Mouse (Mus musculus) kidney, adult 10 weeks (tissue): Measurements from ENCODE around the gene Mmp7. TPM values are rescaled to one million over a fixed set of nuclear protein-coding genes. Genes with fewer than 3 reads are reported as not detected.

Experiments used
- polyA plus RNA-seq: library from polyadenylated mRNA; stranded (reverse); fragments of 350-450 nt; fragmentation: Illumina TruSeq; extraction: RNeasy Lipid Tissue Mini Kit (QIAGEN cat#74804); gene quantifications from one replicate; pipeline ENCODE4 v1.2.3, GENCODE M21; 2014; ENCODE audit warnings: low read depth, low replicate concordance

The Mmp7 gene
- polyA plus RNA-seq: not detected

DNA sequence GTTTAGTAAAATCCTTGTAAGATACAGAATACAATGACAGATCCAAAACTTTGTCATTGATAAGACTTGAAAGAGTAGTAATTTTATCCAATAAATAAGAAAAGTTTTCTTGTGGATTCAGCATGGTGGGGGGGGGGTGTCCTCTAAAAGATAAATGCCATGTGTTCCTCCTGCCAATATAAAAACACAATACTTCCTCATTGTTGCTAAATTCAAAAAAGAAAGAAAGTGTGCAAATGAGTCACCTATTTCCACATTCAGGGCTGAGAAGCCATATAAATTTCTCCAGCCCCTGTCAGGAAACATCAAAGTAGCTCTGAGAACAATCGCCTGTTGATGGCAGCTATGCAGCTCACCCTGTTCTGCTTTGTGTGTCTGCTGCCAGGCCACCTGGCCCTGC, at the start of gene Mmp7:
Gene Mmp7 (plus strand): TSS at position 301 of the 400 bp plus-strand sequence.

Other genes starting within 250 kb of the Mmp7 start
- 0.97 TPM for gene Mmp3, start 246.3 kb upstream of the Mmp7 start, polyA plus RNA-seq
- gene Mmp10, start 189.7 kb upstream of the Mmp7 start, polyA plus RNA-seq: not detected
- gene Mmp8, start 133.6 kb upstream of the Mmp7 start, polyA plus RNA-seq: not detected
- gene Mmp27, start 120.7 kb upstream of the Mmp7 start, polyA plus RNA-seq: not detected
- gene Mmp20, start 63.9 kb upstream of the Mmp7 start, polyA plus RNA-seq: not detected
- 199 TPM for gene Tmem123, start 72.0 kb downstream of the Mmp7 start, polyA plus RNA-seq
- 62.5 TPM for gene Birc2, start 145.0 kb downstream of the Mmp7 start, polyA plus RNA-seq
- gene Birc3, start 181.1 kb downstream of the Mmp7 start, polyA plus RNA-seq: 14.3 TPM